Mouse (Mus musculus) olfactory bulb, adult 2 months (tissue): Measurements from ENCODE around the gene Egf.

Experiments
- CTCF ChIP-seq: fragments of 200-500 bp; IDR thresholded peaks from 2 replicates; pipeline ENCODE4 v1.5.1; 2012; ENCODE audit warnings: low read depth, mild to moderate bottlenecking, low read length, moderate library complexity; ENCODE audit not compliant: insufficient read depth
- POLR2A ChIP-seq: fragments of 200-500 bp; IDR thresholded peaks from 2 replicates; pipeline ENCODE4 v1.6.1; 2012; ENCODE audit warnings: mild to moderate bottlenecking, low read depth, low read length, moderate library complexity; ENCODE audit not compliant: insufficient read depth

- TF ChIP-seq CTCF (no peak), POLR2A (no peak)
Observed at GRCm38 (mm10) chr3:129697691-129698090, 57.4 kb downstream of the Egf start.
